Mouse (Mus musculus) liver, embryonic 11.5 days (tissue): ENCODE measurements at regions not wholly inside any gene's neighbourhood (a gene's known extent, or its start where the extent isn't known, plus 50 kb on each side); places are given as distances from the start of the nearest gene placed in this dataset.

ENCODE experiments used
- ATAC-seq: fragments of 200-750 bp; cut with Nextera tagmentation; replicated peaks from 2 replicates; pipeline ENCODE4 v1.8.0; 2017; ENCODE audit warnings: moderate number of reproducible peaks, mild to moderate bottlenecking, moderate TSS enrichment, moderate library complexity; ENCODE audit not compliant: low FRiP score
- DNase-seq: peaks from one replicate; pipeline ENCODE4 v3.0.0-alpha.2; 2017; ENCODE audit warnings: low spot score
- H3K27ac ChIP-seq: fragments of 300-500 bp; sonication (generic); 2 replicates; pipeline ENCODE4 v1.5.1; 2014; ENCODE audit warnings: mild to moderate bottlenecking, low read depth, low read length, control low read depth
- H3K27me3 ChIP-seq: fragments of 300-500 bp; sonication (generic); replicated peaks from 2 replicates; pipeline ENCODE4 v1.6.1; 2014; ENCODE audit warnings: low read length, mixed read lengths; ENCODE audit not compliant: control insufficient read depth, insufficient read depth
- H3K36me3 ChIP-seq: fragments of 300-500 bp; sonication (generic); 2 replicates; pipeline ENCODE4 v1.6.1; 2014; ENCODE audit warnings: mild to moderate bottlenecking, low read length, moderate library complexity, mixed read lengths; ENCODE audit not compliant: control insufficient read depth, insufficient read depth
- H3K4me1 ChIP-seq: fragments of 300-500 bp; sonication (generic); replicated peaks from 2 replicates; pipeline ENCODE4 v1.6.1; 2014; ENCODE audit warnings: low read length, mixed read lengths; ENCODE audit not compliant: control insufficient read depth, insufficient read depth
- H3K4me2 ChIP-seq: fragments of 300-500 bp; sonication (generic); 2 replicates; pipeline ENCODE4 v1.6.1; 2014; ENCODE audit warnings: mild to moderate bottlenecking, control low read depth, moderate library complexity
- H3K4me3 ChIP-seq: fragments of 300-500 bp; sonication (generic); 2 replicates; pipeline ENCODE4 v1.5.1; 2014; ENCODE audit warnings: low read depth, low read length, control low read depth
- H3K9ac ChIP-seq: fragments of 300-500 bp; sonication (generic); 2 replicates; pipeline ENCODE4 v1.6.1; 2014; ENCODE audit warnings: low read depth, low read length, control low read depth
- H3K9me3 ChIP-seq: fragments of 300-500 bp; sonication (generic); 2 replicates; pipeline ENCODE4 v1.6.1; 2016; ENCODE audit warnings: low read length, inconsistent platforms, mixed read lengths; ENCODE audit not compliant: control insufficient read depth
- WGBS: fragments of 180-500 bp; shearing (Covaris S2); extraction: QIAGEN DNeasy Blood & Tissue Kit; methylation state at CpG from one replicate; pipeline ENCODE4 v1.1.7; 2014; 5-methylcytosine and 5-hydroxymethylcytosine counted together

DNA sequence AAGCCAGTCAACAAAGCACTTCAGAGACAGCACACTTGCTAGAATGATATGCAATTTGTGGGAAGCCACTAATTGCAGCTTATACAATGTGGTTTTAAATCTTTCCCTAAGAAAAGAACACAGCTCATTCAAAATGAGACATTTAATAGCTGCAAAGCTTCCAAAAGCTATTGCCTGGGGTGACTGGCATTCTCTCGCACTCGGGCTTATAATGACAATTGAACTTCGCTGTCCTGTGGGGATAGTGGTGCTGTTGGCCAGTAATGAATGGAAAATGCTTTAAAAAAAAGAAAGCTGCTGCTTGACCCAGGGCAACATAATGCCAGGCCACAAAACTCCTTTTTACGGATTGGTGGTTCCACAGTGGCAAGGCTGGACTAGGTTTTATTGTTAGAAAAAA, 321.0 kb upstream of the Mctp2 start:
- H3K27me3 ChIP-seq: no peaks in the 10 kb centered on the region
- WGBS: 82% methylated on average over 4 of the region's 4 CpGs
- H3K4me2 ChIP-seq: no peak overlapping the region
- no peak overlapping the region for H3K4me3 ChIP-seq
- no peak overlapping the region for H3K9ac ChIP-seq
- no peak overlapping the region for H3K27ac ChIP-seq
- H3K36me3 ChIP-seq: no peaks in the 10 kb centered on the region
- H3K4me1 ChIP-seq: no peaks in the 10 kb centered on the region
- no peak for ATAC-seq
- H3K9me3 ChIP-seq: no peaks in the 10 kb centered on the region
- no peak for DNase-seq

DNA sequence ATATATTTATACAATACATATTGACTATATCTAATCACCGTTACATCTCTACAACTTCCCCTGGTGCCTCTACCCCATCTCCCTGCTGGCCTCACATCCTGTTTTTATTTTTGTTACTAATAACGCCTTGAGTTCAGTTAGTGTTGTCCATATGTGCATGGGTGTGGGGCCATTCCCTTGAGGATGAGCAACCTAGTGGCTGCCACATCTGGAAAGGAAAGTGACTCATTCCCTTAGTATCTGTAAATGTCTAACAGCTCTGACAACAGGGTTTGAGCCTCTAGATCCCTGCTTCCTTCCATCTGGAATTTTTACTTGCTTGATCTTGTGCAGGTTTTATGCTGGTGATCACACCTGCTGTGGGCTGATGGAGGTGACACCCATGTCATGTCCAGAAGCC, 333.2 kb upstream of the Mctp2 start:
- Histone ChIP-seq H3K27ac (no peak overlapping the region), H3K27me3 (no peaks in the 10 kb centered on the region), H3K36me3 (no peaks in the 10 kb centered on the region), H3K4me3 (no peak overlapping the region), H3K4me2 (no peak overlapping the region), H3K9ac (no peak overlapping the region), H3K4me1 (no peaks in the 10 kb centered on the region), H3K9me3 (no peaks in the 10 kb centered on the region)
- ATAC-seq (no peak), DNase-seq (no peak)
- WGBS: 83% methylated on average over 2 of the region's 2 CpGs

DNA sequence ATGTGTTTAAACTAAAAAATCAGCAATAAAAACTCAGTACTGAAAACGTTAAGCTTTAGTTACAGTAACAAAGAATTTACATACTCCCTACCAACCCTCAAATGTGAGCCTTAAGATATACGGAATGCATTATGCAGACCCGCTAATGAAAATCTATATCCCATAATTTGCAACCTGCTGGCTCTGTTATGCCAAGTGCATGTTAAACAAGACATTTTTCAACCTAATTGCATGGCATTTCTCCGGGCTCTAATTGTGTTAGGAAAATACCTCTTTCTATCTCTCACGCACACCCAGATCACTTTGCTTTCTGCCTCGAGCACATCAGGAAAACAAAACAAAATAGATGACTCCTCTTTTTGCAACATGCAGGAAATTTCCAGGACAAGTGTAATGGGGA, 368.6 kb upstream of the Mctp2 start:
- Histone ChIP-seq H3K27ac (no peak overlapping the region), H3K27me3 (no peaks in the 10 kb centered on the region), H3K9ac (no peak overlapping the region), H3K4me2 (no peak overlapping the region), H3K9me3 (no peaks in the 10 kb centered on the region), H3K36me3 (no peaks in the 10 kb centered on the region), H3K4me3 (no peak overlapping the region), H3K4me1 (no peaks in the 10 kb centered on the region)
- ATAC-seq (no peak), DNase-seq (no peak)
- 77% methylated on average over 6 of the region's 6 CpGs for WGBS

DNA sequence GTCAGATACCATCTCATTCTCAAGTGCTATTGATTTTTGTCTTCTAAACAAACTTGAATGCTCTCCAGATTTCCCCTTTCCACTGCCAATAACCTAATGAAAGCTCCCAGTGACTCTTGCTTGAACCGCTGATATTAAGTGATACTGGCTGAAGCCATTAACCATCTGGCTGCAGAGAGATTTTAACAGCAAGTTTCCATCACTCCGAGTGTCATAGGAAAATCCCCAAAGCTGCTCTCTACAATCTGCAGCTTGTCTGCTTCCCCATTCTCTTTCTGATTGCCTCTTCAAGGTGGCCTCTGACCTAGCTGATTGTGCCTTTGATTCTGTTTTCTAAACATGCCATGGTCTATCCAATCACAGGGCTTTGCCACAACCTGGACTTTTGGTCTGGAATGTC, 379.4 kb upstream of the Mctp2 start:
- Histone ChIP-seq H3K27ac (no peak overlapping the region), H3K27me3 (no peaks in the 10 kb centered on the region), H3K9ac (no peak overlapping the region), H3K4me3 (no peak overlapping the region), H3K4me2 (no peak overlapping the region), H3K4me1 (no peaks in the 10 kb centered on the region), H3K9me3 (no peaks in the 10 kb centered on the region), H3K36me3 (no peaks in the 10 kb centered on the region)
- ATAC-seq (no peak), DNase-seq (no peak)
- WGBS: 61% methylated on average over 2 of the region's 2 CpGs

DNA sequence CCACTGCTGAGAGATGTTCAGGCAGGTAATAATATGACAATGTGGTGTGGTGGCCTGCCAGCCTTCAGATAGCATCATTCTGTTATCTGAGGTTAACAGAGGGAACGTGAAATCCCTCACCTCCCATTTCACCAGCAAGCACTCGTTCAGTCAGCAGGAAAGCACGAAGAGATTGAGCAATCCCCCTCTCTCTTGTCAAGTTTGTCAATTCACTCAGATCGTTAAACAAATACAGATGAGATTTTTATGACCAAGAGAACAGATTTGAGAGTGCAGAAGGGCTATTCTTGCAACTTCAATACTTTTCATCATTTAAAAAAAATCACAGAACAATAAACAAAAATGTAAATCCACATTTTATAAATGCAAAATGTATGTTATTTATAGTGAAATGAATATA, 380.9 kb upstream of the Mctp2 start:
- Histone ChIP-seq H3K27ac (no peak overlapping the region), H3K4me1 (no peaks in the 10 kb centered on the region), H3K27me3 (no peaks in the 10 kb centered on the region), H3K4me2 (no peak overlapping the region), H3K9me3 (no peaks in the 10 kb centered on the region), H3K4me3 (no peak overlapping the region), H3K36me3 (no peaks in the 10 kb centered on the region), H3K9ac (no peak overlapping the region)
- DNase-seq (no peak), ATAC-seq (no peak)
- 48% methylated on average over 4 of the region's 4 CpGs for WGBS

DNA sequence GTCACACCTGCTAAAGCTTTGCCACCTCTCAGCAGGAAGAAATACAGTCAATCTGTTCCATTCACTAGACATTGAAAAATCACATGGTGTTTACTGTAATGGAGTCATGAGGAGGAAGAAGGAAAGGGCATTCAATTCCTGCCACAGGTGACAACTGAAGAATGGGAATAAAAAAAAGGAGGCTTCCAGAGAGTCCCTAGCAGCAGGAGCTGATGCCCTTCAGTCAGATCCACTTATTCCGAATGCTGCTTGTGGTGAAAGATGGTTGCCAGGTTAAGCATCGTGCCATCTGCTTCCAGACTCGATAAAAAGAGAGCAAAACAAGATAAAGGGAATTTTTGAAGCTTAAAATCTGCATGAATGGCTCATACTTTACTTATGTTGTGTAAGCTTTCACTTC, 385.0 kb upstream of the Mctp2 start:
- no peak overlapping the region for H3K4me3 ChIP-seq
- no peak overlapping the region for H3K27ac ChIP-seq
- H3K9me3 ChIP-seq: no peaks in the 10 kb centered on the region
- DNase-seq: no peak
- WGBS: 72% methylated on average over 3 of the region's 3 CpGs
- no peaks in the 10 kb centered on the region for H3K36me3 ChIP-seq
- no peak overlapping the region for H3K4me2 ChIP-seq
- no peaks in the 10 kb centered on the region for H3K4me1 ChIP-seq
- no peak overlapping the region for H3K9ac ChIP-seq
- ATAC-seq: no peak
- no peaks in the 10 kb centered on the region for H3K27me3 ChIP-seq

DNA sequence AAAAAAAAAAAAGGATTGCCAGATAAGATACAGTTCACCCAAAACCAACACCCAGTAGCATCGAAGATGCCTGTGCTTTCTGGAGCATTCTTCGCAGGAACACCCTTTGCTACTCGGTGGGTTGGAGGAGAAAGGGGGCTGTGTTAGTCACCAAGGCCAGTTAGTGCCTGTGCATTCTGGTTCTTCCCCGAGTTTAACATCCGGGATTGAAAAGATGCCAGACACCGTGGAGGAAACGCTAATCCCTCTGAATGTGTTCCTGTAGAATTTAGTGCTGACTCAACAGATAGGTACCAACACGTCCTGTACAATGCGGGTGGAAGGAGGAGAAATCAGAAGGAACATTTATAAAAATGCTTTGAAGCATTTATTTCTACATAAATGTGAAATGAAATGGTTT, 385.5 kb upstream of the Mctp2 start:
- no peaks in the 10 kb centered on the region for H3K36me3 ChIP-seq
- no peaks in the 10 kb centered on the region for H3K9me3 ChIP-seq
- no peak overlapping the region for H3K27ac ChIP-seq
- H3K9ac ChIP-seq: no peak overlapping the region
- ATAC-seq: no peak
- H3K27me3 ChIP-seq: no peaks in the 10 kb centered on the region
- H3K4me2 ChIP-seq: no peak overlapping the region
- H3K4me3 ChIP-seq: no peak overlapping the region
- no peak for DNase-seq
- no peaks in the 10 kb centered on the region for H3K4me1 ChIP-seq
- WGBS: 83% methylated on average over 9 of the region's 9 CpGs

DNA sequence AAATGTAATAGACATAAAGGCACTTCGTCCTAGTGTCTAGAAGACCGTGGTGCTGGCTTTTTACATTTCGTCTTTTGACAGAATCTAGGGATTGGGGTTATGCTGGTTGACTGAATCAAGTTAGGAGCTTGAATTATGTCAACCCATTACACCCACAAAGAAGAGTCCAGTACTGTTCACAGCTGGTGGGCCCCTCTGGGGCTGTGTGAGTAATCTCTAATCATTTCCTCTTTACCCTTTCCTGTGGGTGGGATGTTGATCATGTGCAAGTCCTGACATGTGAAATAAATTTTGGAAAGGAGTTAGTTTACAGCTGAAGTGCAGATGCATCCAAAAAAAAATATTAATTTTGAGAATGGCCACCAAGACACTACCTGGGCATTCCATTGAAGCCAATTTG, 390.3 kb upstream of the Mctp2 start:
- Histone ChIP-seq H3K4me2 (no peak overlapping the region), H3K4me1 (no peaks in the 10 kb centered on the region), H3K4me3 (no peak overlapping the region), H3K9ac (no peak overlapping the region), H3K27me3 (no peaks in the 10 kb centered on the region), H3K27ac (no peak overlapping the region), H3K9me3 (no peaks in the 10 kb centered on the region), H3K36me3 (no peaks in the 10 kb centered on the region)
- WGBS: 66% methylated on average over 3 of the region's 3 CpGs
- ATAC-seq (no peak), DNase-seq (no peak)

DNA sequence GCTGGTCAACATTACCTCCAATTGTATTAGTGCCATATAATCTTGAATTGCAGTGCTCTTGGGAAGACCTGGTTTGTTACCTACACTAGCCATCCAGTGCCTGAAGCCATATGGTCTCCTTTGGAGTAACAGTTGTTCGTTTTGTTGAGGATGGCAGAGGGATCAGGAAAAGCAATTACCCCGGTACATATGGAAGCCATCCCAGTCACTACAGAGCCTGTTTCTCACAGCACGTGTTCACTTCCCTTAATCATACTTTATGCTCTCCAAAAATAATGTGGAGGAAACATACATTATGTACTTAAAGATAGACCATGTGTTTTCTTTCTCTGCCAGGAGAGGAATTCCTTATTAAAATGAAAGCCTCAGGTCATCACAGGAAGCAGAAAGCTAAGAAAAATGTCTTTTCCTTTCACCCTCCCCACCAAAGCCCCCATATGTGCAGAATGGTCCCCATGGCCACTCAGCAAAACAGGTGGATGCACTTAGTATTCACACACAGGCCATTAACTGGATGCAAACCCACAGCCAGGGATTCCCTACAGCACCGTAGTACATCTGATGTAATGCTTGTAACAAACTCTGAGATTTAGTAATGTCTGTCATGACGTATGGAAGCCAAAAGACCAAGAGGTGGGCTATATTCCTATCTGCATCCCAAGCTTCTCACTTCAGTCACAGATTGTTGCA, 397.4 kb upstream of the Mctp2 start:
- ATAC-seq (no peak), DNase-seq (no peak)
- no peak overlapping the region for H3K9ac ChIP-seq
- no peaks in the 10 kb centered on the region for H3K9me3 ChIP-seq
- no peaks in the 10 kb centered on the region for H3K36me3 ChIP-seq
- no peak overlapping the region for H3K27ac ChIP-seq
- no peak overlapping the region for H3K4me2 ChIP-seq
- no peaks in the 10 kb centered on the region for H3K4me1 ChIP-seq
- WGBS: 76% methylated on average over 5 of the region's 5 CpGs
- H3K27me3 ChIP-seq: no peaks in the 10 kb centered on the region
- H3K4me3 ChIP-seq: no peak overlapping the region
